Mouse (Mus musculus) adrenal gland, adult 8-10 months (tissue): ENCODE data around the gene Hist1h4d. TPM values are rescaled to one million over a fixed set of nuclear protein-coding genes. Genes with fewer than 3 reads are reported as not detected.
"Not testable (repeated sequence)": the region's sequence is repeated elsewhere in the genome, so short reads cannot be mapped to it uniquely, and the experiment has no call there.

Experiments
- DNase-seq: peaks from one replicate; pipeline ENCODE4 v3.0.0; 2022
- total RNA-seq, 4 experiments: library from RNA; stranded (reverse); gene quantifications; 2 replicates each; pipeline ENCODE4 v1.2.4; 2022

The Hist1h4d gene
- total RNA-seq, result 100 to 1,000 TPM; 116 to 151 (median 145) TPM

GRCm38 (mm10) chr13:23581408-23582218 lies at the start of gene Hist1h4d:
Hist1h4d (plus strand) TSS chr13:23581598.
- peak; percentile 97 for DNase-seq

DNA sequence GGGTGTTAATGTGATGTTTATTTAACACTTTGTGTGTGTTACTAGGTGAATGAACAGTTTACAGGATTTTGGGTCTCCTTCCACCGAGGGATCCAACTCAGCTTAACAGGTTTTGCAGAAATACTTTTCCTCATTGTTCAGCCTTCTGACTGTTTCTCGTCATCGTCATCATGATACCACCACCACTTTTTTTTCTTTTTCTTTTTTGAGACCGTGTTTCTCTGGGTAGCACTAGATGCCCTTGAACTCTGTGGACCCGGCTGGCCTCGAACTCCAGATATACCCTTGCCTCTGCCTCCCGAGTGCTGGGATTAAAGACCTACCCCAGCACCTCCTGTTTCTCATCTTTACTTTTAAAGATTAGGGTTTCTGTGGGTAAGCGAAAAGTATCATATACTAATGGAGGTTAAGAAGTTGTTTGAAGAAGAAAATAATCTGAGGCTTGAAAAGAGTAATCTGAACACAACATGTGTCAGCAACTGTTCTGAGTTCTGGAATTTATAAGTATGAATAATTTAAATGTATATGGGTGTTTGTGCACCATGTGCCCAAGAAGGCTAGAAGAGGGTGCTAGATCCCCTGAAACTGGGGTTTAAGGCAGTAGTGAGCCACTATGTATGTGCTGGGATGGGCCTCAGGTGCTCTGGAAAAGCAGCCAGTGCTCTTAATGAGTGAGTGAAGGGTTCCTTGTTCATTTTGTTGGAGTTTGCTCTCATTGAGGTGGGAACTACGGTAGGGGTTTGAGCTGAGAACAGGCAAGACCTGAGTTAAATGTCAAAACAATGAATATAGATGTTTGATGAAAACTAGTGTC lies 48.9 kb upstream of the Hist1h4d start:
- no peak for DNase-seq

GRCm38 (mm10) chr13:23533560-23534367 lies 47.6 kb upstream of the Hist1h4d start, which contains the start of gene Hist1h2af:
Hist1h2af (plus strand) TSS chr13:23533906.
- peak; percentile 59 for DNase-seq

DNA sequence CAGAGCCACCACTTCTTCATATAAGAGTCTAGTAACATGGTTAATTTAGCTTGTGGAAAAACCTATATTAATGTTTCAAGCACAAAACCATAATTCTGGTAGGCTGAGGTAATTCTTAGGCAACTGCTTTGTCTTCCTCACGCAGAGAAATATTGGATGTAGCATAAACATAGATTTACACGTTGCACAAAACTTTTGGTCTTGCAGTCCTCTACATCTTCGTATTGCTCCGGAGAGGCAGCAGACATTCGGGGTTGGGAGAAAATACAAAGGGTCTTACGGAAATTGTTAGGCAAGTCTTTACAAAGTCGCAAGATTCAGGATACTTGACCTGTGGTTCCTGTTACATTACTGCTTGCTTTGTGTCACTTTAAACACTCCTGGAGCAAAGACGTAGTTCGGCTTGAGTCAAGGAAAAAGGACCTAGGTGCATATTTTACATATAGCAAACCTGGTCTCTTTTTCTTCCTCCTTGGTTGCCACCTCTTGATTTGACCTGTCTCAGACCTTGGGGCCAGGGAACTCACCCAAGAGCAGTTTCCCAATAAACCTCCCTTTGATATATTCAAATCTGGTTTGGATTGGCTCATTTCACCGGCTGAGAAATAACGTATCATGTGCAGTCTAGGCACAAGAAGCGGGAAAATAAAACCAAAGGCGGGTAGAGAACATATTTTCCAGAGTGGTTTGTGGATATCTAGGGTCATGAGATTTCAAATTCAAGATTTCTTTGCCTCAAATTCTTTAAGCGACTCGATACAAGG lies 46.8 kb upstream of the Hist1h4d start:
- DNase-seq, result no peak

DNA sequence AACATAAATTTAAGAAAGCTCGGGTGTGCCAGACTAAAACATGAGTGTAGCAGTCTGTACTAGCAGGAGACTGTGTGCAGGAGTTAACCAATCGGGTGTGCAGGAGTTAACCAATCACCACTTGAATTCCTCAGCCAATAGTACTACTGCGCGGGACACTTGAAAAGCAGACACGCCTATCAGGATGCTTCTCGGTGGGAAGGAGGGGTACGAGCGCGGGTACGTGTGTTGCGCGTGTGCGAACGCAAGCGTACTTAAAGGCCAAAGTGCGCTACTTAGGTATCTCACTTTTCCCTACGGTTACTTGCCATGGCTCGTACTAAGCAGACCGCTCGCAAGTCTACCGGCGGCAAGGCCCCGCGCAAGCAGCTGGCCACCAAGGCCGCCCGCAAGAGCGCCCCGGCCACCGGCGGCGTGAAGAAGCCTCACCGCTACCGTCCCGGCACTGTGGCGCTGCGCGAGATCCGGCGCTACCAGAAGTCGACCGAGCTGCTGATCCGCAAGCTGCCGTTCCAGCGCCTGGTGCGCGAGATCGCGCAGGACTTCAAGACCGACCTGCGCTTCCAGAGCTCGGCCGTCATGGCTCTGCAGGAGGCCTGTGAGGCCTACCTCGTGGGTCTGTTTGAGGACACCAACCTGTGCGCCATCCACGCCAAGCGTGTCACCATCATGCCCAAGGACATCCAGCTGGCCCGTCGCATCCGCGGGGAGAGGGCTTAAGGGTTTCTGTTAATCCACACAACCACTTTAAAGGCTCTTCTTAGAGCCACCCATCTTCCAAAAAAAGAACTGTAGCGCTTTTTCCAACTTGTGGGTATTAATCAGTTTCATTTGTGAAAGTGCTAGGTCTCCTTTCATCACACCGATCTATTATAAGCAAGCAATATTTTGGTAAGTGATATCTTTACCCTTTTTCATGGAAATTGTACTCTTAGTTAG lies 46.0 kb upstream of the Hist1h4d start, which contains the start of gene Hist1h3g:
Hist1h3g (plus strand) TSS at position 286 of the 939 bp plus-strand sequence.
- peak; percentile 86 for DNase-seq

- no peak for DNase-seq
Observed at GRCm38 (mm10) chr13:23536076-23536822, 45.1 kb upstream of the Hist1h4d start.

DNA sequence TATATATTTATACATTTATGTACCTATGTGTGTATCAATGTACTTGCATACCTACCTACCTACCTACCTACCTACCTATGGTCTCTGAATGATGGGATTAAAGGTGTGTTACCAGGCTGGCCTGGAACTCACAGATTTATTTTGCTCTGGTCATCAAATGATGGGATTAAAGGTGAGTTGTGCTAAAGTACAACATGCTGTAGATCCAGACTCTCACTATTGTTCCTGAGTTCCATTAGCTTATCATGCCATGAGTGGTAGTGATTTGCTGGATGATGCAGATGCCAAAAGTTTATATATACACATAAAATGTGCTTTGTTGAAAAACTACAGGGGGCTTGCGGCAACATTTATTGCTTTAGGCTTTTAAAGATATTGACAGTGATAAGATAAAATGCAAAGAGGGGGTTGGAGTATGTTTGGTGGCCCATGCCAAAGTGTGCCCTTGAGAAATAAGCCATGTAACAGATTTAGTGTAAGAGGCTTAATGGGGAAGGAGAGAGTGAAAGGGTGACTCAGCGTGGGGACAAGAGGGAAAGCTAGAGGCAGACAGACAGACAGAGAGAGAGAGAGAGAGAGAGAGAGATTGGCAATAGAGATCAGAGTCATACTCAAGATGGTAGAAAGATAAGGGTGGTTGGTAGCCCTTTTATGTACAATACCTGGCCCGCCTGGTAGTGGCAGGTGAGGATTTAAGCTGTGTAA lies 44.2 kb upstream of the Hist1h4d start:
- DNase-seq, result no peak

DNA sequence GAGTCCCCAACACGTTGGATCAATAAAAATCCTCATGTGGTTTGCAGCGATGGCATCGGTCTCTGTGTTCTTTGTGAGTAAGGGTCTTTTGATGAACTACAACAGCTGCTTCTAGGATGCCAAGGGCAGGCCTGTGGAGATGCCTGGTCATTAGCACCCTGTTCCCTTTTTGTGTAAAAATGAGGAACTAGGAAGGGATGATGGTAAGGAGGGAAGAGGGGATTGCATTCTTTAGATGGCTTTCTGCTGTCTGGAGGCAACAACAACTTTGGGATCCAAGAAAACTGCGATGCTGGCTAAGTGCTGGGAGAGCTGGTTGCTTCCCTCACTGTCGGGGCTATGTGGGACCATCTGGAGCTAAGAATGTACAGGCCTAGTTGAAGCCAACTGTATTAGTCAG lies 43.1 kb upstream of the Hist1h4d start:
- DNase-seq, result no peak

DNA sequence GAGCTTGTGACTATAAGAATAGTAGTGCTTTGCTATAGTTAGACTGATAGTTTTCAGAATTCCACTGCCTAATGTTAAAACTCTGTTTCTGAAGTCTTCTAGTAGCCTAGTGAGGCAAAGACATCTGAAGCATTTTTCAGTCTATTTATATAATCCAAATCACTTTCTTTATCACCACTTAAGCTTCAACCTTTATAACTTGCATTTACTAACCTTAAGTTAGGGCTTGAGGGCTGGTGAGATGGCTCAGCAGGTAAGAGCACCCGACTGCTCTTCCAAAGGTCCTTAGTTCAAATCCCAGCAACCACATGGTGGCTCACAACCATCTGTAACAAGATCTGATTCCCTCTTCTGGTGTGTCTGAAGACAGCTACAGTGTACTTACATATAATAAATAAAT lies 41.6 kb upstream of the Hist1h4d start:
- not testable (repeated sequence) for DNase-seq

DNA sequence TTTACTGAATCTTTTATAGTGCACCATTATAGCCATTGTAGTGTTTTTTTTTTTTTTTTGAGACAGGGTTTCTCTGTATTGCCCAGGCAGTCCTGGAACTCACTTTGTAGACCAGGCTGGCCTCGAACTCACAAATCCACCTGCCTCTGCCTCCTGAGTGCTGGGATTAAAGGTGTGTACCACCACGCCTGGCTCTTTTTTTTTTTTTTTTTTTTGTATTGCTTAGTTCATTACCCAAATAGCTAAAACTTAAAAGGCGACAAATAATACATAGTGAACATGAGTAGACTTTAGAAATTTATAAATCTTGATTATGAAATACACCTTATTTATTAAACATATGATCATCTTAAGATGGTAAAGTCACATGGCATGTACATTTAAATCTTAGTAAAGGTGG lies 39.9 kb upstream of the Hist1h4d start:
- no peak for DNase-seq

- not testable (repeated sequence) for DNase-seq
Observed at GRCm38 (mm10) chr13:23542225-23542980, 39.0 kb upstream of the Hist1h4d start.

DNA sequence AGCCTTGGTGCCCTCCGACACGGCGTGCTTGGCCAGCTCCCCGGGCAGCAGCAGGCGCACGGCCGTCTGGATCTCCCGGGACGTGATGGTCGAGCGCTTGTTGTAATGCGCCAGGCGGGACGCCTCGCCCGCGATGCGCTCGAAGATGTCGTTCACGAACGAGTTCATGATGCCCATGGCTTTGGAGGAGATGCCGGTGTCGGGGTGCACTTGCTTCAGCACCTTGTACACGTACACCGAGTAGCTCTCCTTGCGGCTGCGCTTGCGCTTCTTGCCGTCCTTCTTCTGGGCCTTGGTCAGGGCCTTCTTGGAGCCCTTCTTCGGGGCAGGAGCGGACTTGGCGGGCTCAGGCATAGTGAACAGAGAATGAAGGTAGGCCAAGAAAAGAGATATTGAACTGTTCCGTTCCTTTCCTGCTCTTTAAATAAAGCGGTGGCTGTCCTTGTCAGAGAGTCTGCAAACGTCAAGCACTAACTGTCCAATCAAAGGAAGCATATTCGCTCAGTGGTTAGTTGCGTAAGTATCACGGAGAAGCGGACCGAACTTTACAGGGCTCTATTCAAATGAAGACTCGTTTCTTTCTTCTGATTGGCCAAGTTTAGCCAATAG lies 38.3 kb upstream of the Hist1h4d start, which contains the start of gene Hist1h2bh:
Hist1h2bh (minus strand) TSS at position 394 of the 609 bp plus-strand sequence.
- peak; percentile 79 for DNase-seq

- DNase-seq, result peak; percentile 54
Observed at GRCm38 (mm10) chr13:23543965-23544786, 37.2 kb upstream of the Hist1h4d start, which contains the start of gene Hist1h3f. Hist1h3f (plus strand) TSS chr13:23544052.

GRCm38 (mm10) chr13:23544787-23545120 lies 36.6 kb upstream of the Hist1h4d start:
- not testable (repeated sequence) for DNase-seq

DNA sequence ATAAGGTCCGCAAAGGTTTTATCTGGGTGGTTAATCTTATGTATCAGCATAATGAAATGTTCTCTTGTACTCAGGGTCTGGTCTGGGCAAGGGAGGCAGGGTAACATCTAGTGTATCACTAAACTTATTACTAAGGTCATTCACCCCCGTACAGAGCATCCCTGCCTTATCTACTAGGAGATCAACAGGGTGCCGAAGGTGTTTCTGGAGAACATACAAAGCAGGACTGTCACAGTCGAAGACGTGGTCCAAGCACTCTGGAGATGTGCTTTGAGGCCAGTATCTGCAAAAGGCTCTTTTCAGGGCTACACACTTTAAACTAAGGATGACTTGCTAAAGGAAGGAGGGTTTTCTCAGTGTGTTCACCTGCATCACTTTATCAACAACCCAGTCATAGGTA lies 34.7 kb upstream of the Hist1h4d start:
- no peak for DNase-seq

GRCm38 (mm10) chr13:23550761-23551145 lies 30.6 kb upstream of the Hist1h4d start:
- no peak for DNase-seq
